Mouse (Mus musculus) limb, embryonic 14.5 days (tissue): ENCODE results near the gene Slc39a9. TPM values are rescaled to one million over a fixed set of nuclear protein-coding genes. Genes with fewer than 3 reads are reported as not detected.
A peak's percentile ranks its signal among the peaks of the same experiment; 100 is the strongest.

Source experiments
- ATAC-seq: fragments of 200-750 bp; cut with Nextera tagmentation; 2 replicates; pipeline ENCODE4 v1.8.0; 2017; ENCODE audit warnings: low read depth, moderate number of reproducible peaks, moderate TSS enrichment; ENCODE audit not compliant: low FRiP score
- DNase-seq: peaks from one replicate; pipeline ENCODE4 v3.0.0-alpha.2; 2015; ENCODE audit warnings: low spot score
- H3K27ac ChIP-seq: fragments of 300-500 bp; sonication (generic); replicated peaks from 2 replicates; pipeline ENCODE4 v1.5.1; 2014; ENCODE audit warnings: low read depth, mild to moderate bottlenecking, low read length, moderate library complexity, mixed read lengths
- H3K27me3 ChIP-seq: fragments of 300-500 bp; sonication (generic); 2 replicates; pipeline ENCODE4 v1.6.1; 2014; ENCODE audit warnings: low read length, mixed read lengths; ENCODE audit not compliant: control insufficient read depth, insufficient read depth
- H3K36me3 ChIP-seq: fragments of 300-500 bp; sonication (generic); 2 replicates; pipeline ENCODE4 v1.6.1; 2014; ENCODE audit warnings: mild to moderate bottlenecking, low read length, moderate library complexity, mixed read lengths; ENCODE audit not compliant: control insufficient read depth, insufficient read depth
- H3K4me1 ChIP-seq: fragments of 300-500 bp; sonication (generic); 2 replicates; pipeline ENCODE4 v1.6.1; 2014; ENCODE audit warnings: antibody characterized with exemption, low read length, mixed read lengths; ENCODE audit not compliant: control insufficient read depth, insufficient read depth
- H3K4me2 ChIP-seq: fragments of 300-500 bp; sonication (generic); replicated peaks from 2 replicates; pipeline ENCODE4 v1.6.1; 2014; ENCODE audit warnings: low read depth, mild to moderate bottlenecking, low read length, moderate library complexity; ENCODE audit not compliant: severe bottlenecking
- H3K4me3 ChIP-seq: fragments of 300-500 bp; sonication (generic); replicated peaks from 2 replicates; pipeline ENCODE4 v1.5.1; 2014; ENCODE audit warnings: low read length
- H3K9ac ChIP-seq: fragments of 300-500 bp; sonication (generic); 2 replicates; pipeline ENCODE4 v1.6.1; 2014; ENCODE audit warnings: mild to moderate bottlenecking, low read depth, low read length, moderate library complexity; ENCODE audit not compliant: severe bottlenecking
- H3K9me3 ChIP-seq: fragments of 300-500 bp; sonication (generic); 2 replicates; pipeline ENCODE4 v1.6.1; 2016; ENCODE audit warnings: low read length; ENCODE audit not compliant: control insufficient read depth
- POLR2A ChIP-seq: fragments of 200-500 bp; IDR thresholded peaks from 2 replicates; pipeline ENCODE4 v1.8.0; 2012; ENCODE audit warnings: inconsistent platforms, mild to moderate bottlenecking, moderate library complexity, borderline replicate concordance; ENCODE audit not compliant: insufficient read depth, insufficient read length; ENCODE audit errors: extremely low read depth
- WGBS: fragments of 180-500 bp; shearing (Covaris S2); extraction: QIAGEN DNeasy Blood & Tissue Kit; methylation state at CpG from one replicate; pipeline ENCODE4 v1.1.7; 2014; 5-methylcytosine and 5-hydroxymethylcytosine counted together
- polyA plus RNA-seq, 2 experiments: library from polyadenylated mRNA; depleted of rRNA in 1 of 2; stranded (reverse) in 1 of 2; unstranded in 1 of 2; fragments of >200 nt; fragmentation: Nextera tagmentation in 1 of 2; extraction: Ambion mirVana in 1 of 2; gene quantifications; 2 replicates each; pipeline versions ENCODE4 v1.2.1 to v1.2.3; 2012 to 2014

The Slc39a9 gene
- polyA plus RNA-seq, 2 experiments, result 26.9 to 29.1 TPM

DNA sequence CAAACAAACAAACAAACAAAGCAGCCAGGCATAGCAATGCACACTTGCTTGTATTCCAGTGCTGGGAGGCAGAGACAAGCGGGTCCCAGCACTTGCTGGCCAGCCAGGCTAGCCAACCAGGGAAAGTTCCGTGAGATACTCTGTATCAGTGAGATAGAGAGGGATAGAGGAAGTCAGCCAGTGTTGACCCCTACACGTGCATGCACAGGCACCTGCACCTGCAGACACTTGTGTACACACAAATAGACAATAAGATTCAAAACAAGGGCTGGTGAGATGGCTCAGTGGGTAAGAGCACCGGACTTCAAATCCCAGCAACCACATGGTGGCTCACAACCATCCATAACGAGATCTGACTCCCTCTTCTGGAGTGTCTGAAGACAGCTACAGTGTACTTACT lies 23.2 kb upstream of the Slc39a9 start:
- WGBS, result 83% methylated on average over 5 of the region's 5 CpGs
- no peaks in the 10 kb centered on the region for H3K27me3 ChIP-seq
- DNase-seq, result no peak

DNA sequence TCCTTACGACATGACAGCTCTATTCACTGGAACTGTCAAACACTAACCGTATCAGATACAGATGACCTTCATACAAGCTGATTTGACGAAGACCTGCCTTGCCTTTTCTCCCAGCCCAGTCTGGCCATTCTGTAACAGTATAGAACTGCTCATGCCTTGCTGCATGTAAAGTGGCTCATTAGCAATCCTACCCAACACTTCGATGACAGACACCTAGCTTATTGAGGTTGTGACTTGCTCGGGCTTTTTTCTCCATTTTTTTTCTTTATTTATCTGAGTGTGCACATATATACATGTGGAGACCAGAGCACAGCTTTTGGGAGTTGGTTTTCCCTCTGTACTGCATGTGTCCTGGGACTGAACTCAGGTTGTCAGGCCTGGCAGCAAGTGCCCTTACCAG lies 11.9 kb upstream of the Slc39a9 start:
- TF ChIP-seq POLR2A, result no peak
- Histone ChIP-seq H3K27me3 (no peaks in the 10 kb centered on the region), H3K36me3 (peaks cover 46% of the 10 kb centered on the region), H3K27ac (no peak overlapping the region), H3K9me3 (no peaks in the 10 kb centered on the region), H3K4me3 (no peak overlapping the region), H3K9ac (no peak overlapping the region), H3K4me1 (no peaks in the 10 kb centered on the region), H3K4me2 (no peak overlapping the region)
- ATAC-seq (no peak), DNase-seq (no peak)
- WGBS, result 90% methylated on average over 5 of the region's 5 CpGs

More for the DNA sequence above, 23.2 kb upstream of the Slc39a9 start:
- H3K9ac ChIP-seq, result no peak overlapping the region
- H3K9me3 ChIP-seq, result no peaks in the 10 kb centered on the region
- no peak overlapping the region for H3K4me3 ChIP-seq
- no peaks in the 10 kb centered on the region for H3K4me1 ChIP-seq
- TF ChIP-seq POLR2A, result no peak
- no peaks in the 10 kb centered on the region for H3K36me3 ChIP-seq
- H3K4me2 ChIP-seq, result no peak overlapping the region
- ATAC-seq, result no peak
- no peak overlapping the region for H3K27ac ChIP-seq

DNA sequence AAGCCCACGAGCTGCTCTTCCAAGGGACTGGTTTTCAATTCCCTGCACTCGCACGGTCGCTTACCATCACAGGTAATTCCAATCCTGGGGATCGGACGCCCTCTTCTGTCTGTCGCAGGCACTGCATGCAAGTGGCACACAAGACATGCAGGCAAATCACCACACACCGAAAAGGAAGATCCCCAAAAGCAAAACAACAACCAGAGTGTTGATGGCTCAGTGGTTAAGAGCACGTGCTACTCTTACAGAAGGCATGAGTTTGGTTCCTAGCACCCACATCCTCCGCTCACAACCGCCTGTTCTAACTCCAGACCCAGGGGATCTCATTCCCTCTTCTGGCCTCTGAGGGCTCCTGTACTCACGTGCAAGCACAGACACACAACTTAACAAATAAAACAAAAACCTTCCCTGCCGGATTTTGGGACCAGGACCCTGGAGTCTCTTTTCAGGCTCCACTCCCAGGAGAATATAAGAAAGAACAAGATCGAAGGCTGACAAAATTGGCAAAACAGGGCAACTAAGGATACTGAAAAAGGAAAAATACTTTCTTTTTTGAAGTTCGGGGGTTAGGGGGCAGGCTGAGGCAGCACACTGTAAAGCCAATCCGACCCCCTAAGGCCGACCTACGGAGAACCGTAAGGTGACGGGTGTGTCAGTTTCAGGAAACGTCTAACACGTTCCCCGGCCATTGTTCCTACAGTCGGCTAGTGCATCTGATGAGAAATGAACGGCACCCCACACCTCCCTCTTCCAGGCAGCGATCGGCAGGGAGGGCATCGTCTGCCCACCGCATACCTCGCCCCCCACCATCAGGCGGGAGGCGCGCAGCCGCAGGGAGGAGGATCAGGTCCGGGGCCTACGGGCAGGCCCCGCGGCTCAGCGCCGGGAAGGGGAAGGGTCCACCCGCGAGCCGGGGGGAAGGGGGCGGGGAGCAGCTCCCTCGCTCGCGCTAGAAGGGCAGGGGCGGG lies 674 bp upstream of the Slc39a9 start:
- H3K27me3 ChIP-seq, result no peaks in the 10 kb centered on the region
- peak overlapping the region; percentile 97 for H3K4me3 ChIP-seq
- ATAC-seq (peak; percentile 69), DNase-seq (no peak)
- H3K36me3 ChIP-seq, result peaks cover 41% of the 10 kb centered on the region
- H3K4me1 ChIP-seq, result peaks cover 29% of the 10 kb centered on the region
- H3K9me3 ChIP-seq, result no peaks in the 10 kb centered on the region
- H3K4me2 ChIP-seq, result peak overlapping the region; percentile 81
- TF ChIP-seq POLR2A, result no peak
- 2% methylated on average over 48 of the region's 48 CpGs for WGBS
- H3K27ac ChIP-seq, result peak overlapping the region; percentile 94
- H3K9ac ChIP-seq, result peak overlapping the region; percentile 96

DNA sequence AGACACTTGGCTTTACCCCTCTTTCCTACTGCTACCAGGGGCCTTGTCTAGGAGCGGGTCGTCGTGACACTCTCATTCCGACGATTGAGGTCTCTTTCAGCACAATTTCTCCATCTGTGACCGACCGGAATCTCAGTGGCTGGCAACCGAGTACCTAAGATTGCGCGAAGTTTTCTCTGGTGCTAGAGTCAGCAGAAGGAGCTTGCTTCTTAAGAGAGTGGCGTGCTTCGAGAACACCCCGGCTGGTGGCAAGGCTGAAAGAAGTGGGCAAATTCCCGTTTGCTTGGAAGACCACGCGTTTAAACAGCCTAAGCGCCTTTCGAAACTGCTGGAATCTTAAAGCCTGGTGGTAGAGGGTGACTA lies 804 bp downstream of the Slc39a9 start:
- Histone ChIP-seq H3K27me3 (no peaks in the 10 kb centered on the region), H3K4me1 (peaks cover 29% of the 10 kb centered on the region), H3K9me3 (no peaks in the 10 kb centered on the region), H3K27ac (no peak overlapping the region), H3K36me3 (peaks cover 27% of the 10 kb centered on the region), H3K4me2 (peak overlapping the region; percentile 81), H3K4me3 (peak overlapping the region; percentile 97), H3K9ac (peak overlapping the region; percentile 96)
- WGBS, result 7% methylated on average over 18 of the region's 18 CpGs
- ATAC-seq (no peak), DNase-seq (no peak)
- no peak for TF ChIP-seq POLR2A

DNA sequence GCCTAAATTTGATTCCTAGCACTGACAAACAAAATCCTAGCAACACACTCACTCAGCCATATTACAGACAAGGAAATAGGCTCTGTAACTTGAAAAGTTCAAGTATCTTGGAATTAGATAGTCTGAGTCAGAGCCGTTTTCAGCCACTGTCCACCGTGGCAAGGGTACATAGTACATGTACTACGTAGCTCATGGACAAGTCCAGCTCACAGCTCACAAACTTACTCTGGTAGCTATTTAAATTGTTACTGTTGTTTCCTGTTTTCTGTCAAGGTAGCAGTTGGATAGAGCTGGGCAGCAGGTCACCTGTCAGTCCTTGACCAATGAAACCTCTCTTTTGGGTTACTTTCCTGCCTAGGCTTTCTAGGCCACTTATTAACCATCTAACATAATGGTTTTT lies 2.7 kb downstream of the Slc39a9 start:
- ATAC-seq, result no peak
- Histone ChIP-seq H3K4me2 (no peak overlapping the region; the same call in 1 of the 2 replicates), H3K4me1 (peaks cover 29% of the 10 kb centered on the region), H3K27me3 (no peaks in the 10 kb centered on the region), H3K9ac (peak overlapping the region; percentile 28; the same call in 1 of the 2 replicates), H3K9me3 (no peaks in the 10 kb centered on the region), H3K27ac (no peak overlapping the region), H3K36me3 (peaks cover 8% of the 10 kb centered on the region), H3K4me3 (no peak overlapping the region)
- no peak for TF ChIP-seq POLR2A
- WGBS, result 97% methylated on average over 3 of the region's 3 CpGs
- DNase-seq, result no peak
